In the genomic region with DNA sequence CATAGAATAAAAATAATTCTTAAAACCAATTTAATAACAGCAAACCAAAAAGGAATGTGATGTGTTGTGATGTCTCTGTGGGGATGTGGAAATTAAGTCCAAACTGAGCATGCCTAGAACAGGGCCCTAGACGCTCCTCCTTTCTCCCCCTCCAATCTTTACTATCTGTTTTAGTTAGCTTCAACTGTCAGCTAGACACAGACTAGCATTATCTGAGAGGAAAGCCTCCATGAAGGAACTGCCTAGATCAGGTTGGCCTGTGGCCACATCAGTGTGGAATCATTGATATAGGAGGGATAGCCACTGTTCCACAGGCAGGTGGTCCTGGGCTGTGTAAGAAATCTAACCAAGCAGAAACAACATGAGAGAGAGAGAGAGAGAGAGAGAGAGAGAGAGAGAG, we compare ENCODE assay signal across 25 mouse cellular contexts. TPM values are rescaled to one million over a fixed set of nuclear protein-coding genes. Genes with fewer than 3 reads are reported as not detected.
DNase-seq lines count a peak whose midpoint lies in the region; ATAC-seq and TF ChIP-seq lines count a peak whose summit lies in the region.
"Had no signal": no experiment of that assay in that cellular context is flagged by ENCODE, and none has a peak within 500 bp of the region (broad histone marks: within the 10 kb centered on the region; RNA-seq: fewer than 3 reads in every experiment).

No protein-coding gene starts in this region.

- no peak overlapping the region for H3K27ac ChIP-seq in forebrain, embryonic 14.5 days (ENCODE audit: low read depth, low read length)
- H3K27ac ChIP-seq in forebrain, embryonic 10.5 days: no peak overlapping the region
- H3K27ac ChIP-seq in liver, embryonic 11.5 days (ENCODE audit: low read depth, low read length): no peak overlapping the region
- no peak overlapping the region for H3K27ac ChIP-seq in liver, postnatal 0 days (ENCODE audit: low read depth)
- H3K27ac ChIP-seq in limb, embryonic 10.5 days: no peak overlapping the region
- H3K27ac ChIP-seq: embryonic facial prominence, embryonic 13.5 days; forebrain, embryonic 13.5 days; heart, adult 2 months; hindbrain, embryonic 12.5 days had no signal

- DNase-seq in forebrain, embryonic 14.5 days (ENCODE audit: low spot score): no peak
- DNase-seq in forebrain, embryonic 10.5 days (ENCODE audit: extremely low spot score, low spot score): no peak
- no peak for DNase-seq in liver, embryonic 11.5 days (ENCODE audit: low spot score)
- DNase-seq in liver: no peak
- no peak for DNase-seq in liver, postnatal 0 days
- DNase-seq in limb, embryonic 10.5 days (ENCODE audit: low spot score): no peak
- no peak for DNase-seq in spleen, postnatal 4 days (ENCODE audit: low spot score in 2 of 2)
- DNase-seq: adrenal gland, postnatal 14 days; B cell, adult 2 months; cerebellum, adult 11-12 months; cerebellum, adult 9-10 months; cerebellum, postnatal 25 days; gastrocnemius, postnatal 10 days; heart, adult 2 months; heart, postnatal 10 days; heart, postnatal 4 days had no signal

- WGBS in forebrain, embryonic 14.5 days: 64% methylated on average over 1 of the region's 1 CpGs
- WGBS in forebrain, embryonic 10.5 days: 52% methylated on average over 1 of the region's 1 CpGs
- WGBS in liver, embryonic 11.5 days: 29% methylated on average over 1 of the region's 1 CpGs
- 58% methylated on average over 1 of the region's 1 CpGs for WGBS in liver, postnatal 0 days (ENCODE audit: insufficient replicate concordance)
- WGBS in limb, embryonic 10.5 days: 60% methylated on average over 1 of the region's 1 CpGs

- no peak overlapping the region for H3K9ac ChIP-seq in forebrain, embryonic 14.5 days (ENCODE audit: low read length)
- H3K9ac ChIP-seq in liver, embryonic 11.5 days (ENCODE audit: low read depth, low read length): no peak overlapping the region
- no peak overlapping the region for H3K9ac ChIP-seq in liver, postnatal 0 days (replicated peaks)
- H3K9ac ChIP-seq: embryonic facial prominence, embryonic 13.5 days; forebrain, embryonic 13.5 days; hindbrain, embryonic 12.5 days had no signal

- ATAC-seq in forebrain, embryonic 14.5 days: 0 out of 2 replicates have a peak, but pooled peaks have one; percentile 12
- ATAC-seq in liver, embryonic 11.5 days (replicated peaks; ENCODE audit: low FRiP score): peak; percentile 49; the same call in 1 of the 2 replicates
- no peak for ATAC-seq in liver, postnatal 0 days
- ATAC-seq: activated CD4-positive, CD25-positive, alpha-beta regulatory T cell, adult 4 months; CD4-positive, CD25-positive, alpha-beta regulatory T cell, adult 4 months; forebrain, embryonic 13.5 days; hindbrain, embryonic 16.5 days; inflammation-experienced regulatory T-cells, adult 6 months had no signal

- H3K4me1 ChIP-seq in forebrain, embryonic 14.5 days (ENCODE audit: control insufficient read depth, insufficient read depth, low read length): peaks cover 3% of the 10 kb centered on the region; the same call in 1 of the 2 replicates
- peaks cover 17% of the 10 kb centered on the region for H3K4me1 ChIP-seq in forebrain, embryonic 10.5 days
- H3K4me1 ChIP-seq in liver, embryonic 11.5 days (replicated peaks; ENCODE audit: control insufficient read depth, insufficient read depth, low read length): no peaks in the 10 kb centered on the region
- peaks cover 18% of the 10 kb centered on the region for H3K4me1 ChIP-seq in liver, postnatal 0 days (ENCODE audit: insufficient read depth)
- H3K4me1 ChIP-seq in limb, embryonic 10.5 days: peaks cover 30% of the 10 kb centered on the region

- TF ChIP-seq EP300 in liver, postnatal 0 days (IDR thresholded peaks at IDR 0.05; ENCODE audit: low read depth): peak; percentile 71

- no peaks in the 10 kb centered on the region for H3K9me3 ChIP-seq in forebrain, embryonic 14.5 days (replicated peaks; ENCODE audit: control insufficient read depth, low read length)
- no peaks in the 10 kb centered on the region for H3K9me3 ChIP-seq in forebrain, embryonic 10.5 days
- no peaks in the 10 kb centered on the region for H3K9me3 ChIP-seq in liver, embryonic 11.5 days (ENCODE audit: control insufficient read depth, low read length)
- H3K9me3 ChIP-seq in liver, postnatal 0 days (ENCODE audit: low read length): no peaks in the 10 kb centered on the region
- no peaks in the 10 kb centered on the region for H3K9me3 ChIP-seq in limb, embryonic 10.5 days (replicated peaks)
- H3K9me3 ChIP-seq: embryonic facial prominence, embryonic 13.5 days; forebrain, embryonic 13.5 days; G1E; hindbrain, embryonic 12.5 days had no signal

- TF ChIP-seq CTCF in liver, postnatal 0 days (IDR thresholded peaks at IDR 0.05; ENCODE audit: low read depth): no peak

- H3K4me2 ChIP-seq in forebrain, embryonic 14.5 days (ENCODE audit: low read length): no peak overlapping the region
- H3K4me2 ChIP-seq in liver, embryonic 11.5 days: no peak overlapping the region
- H3K4me2 ChIP-seq in liver, postnatal 0 days (ENCODE audit: low read depth, low read length): no peak overlapping the region

- H3K4me3 ChIP-seq in forebrain, embryonic 14.5 days (ENCODE audit: low read depth, low read length): no peak overlapping the region
- no peak overlapping the region for H3K4me3 ChIP-seq in forebrain, embryonic 10.5 days
- H3K4me3 ChIP-seq in liver, embryonic 11.5 days (ENCODE audit: low read depth, low read length): no peak overlapping the region
- H3K4me3 ChIP-seq in liver, postnatal 0 days (ENCODE audit: low read depth, low read length): no peak overlapping the region
- no peak overlapping the region for H3K4me3 ChIP-seq in limb, embryonic 10.5 days
- H3K4me3 ChIP-seq: heart, adult 2 months had no signal

- no peaks in the 10 kb centered on the region for H3K27me3 ChIP-seq in forebrain, embryonic 14.5 days (replicated peaks; ENCODE audit: control insufficient read depth, insufficient read depth, low read length)
- H3K27me3 ChIP-seq in forebrain, embryonic 10.5 days (ENCODE audit: poor library complexity, severe bottlenecking): peaks cover 29% of the 10 kb centered on the region
- no peaks in the 10 kb centered on the region for H3K27me3 ChIP-seq in liver, embryonic 11.5 days (replicated peaks; ENCODE audit: control insufficient read depth, insufficient read depth, low read length)
- no peaks in the 10 kb centered on the region for H3K27me3 ChIP-seq in liver, postnatal 0 days (ENCODE audit: insufficient read depth, low read length)
- no peaks in the 10 kb centered on the region for H3K27me3 ChIP-seq in limb, embryonic 10.5 days (ENCODE audit: low read depth, poor library complexity, severe bottlenecking)

- no peaks in the 10 kb centered on the region for H3K36me3 ChIP-seq in forebrain, embryonic 14.5 days (ENCODE audit: control insufficient read depth, insufficient read depth, low read length)
- H3K36me3 ChIP-seq in forebrain, embryonic 10.5 days (replicated peaks): no peaks in the 10 kb centered on the region
- no peaks in the 10 kb centered on the region for H3K36me3 ChIP-seq in liver, embryonic 11.5 days (ENCODE audit: control insufficient read depth, insufficient read depth, low read length)
- no peaks in the 10 kb centered on the region for H3K36me3 ChIP-seq in liver, postnatal 0 days (replicated peaks; ENCODE audit: insufficient read depth, low read length)
- H3K36me3 ChIP-seq in limb, embryonic 10.5 days: no peaks in the 10 kb centered on the region
- H3K36me3 ChIP-seq: embryonic facial prominence, embryonic 13.5 days; G1E; hindbrain, embryonic 12.5 days had no signal

RNA-seq across cellular contexts. Expression of a gene that starts 9.1 kb away (rescaled TPM):
- polyA plus RNA-seq in forebrain, embryonic 14.5 days (2014; fragmentation: Nextera tagmentation; extraction: Ambion mirVana): 0.61 and 1.5 TPM in 2 replicates
- polyA plus RNA-seq in forebrain, embryonic 10.5 days (2016; fragmentation: Nextera tagmentation; extraction: Ambion mirVana): 0.38 and 0.49 TPM in 2 replicates
- polyA plus RNA-seq in liver, embryonic 11.5 days (2014; fragmentation: Nextera tagmentation; extraction: Ambion mirVana): 0.43 and 0.88 TPM in 2 replicates
- polyA plus RNA-seq in liver, postnatal 0 days (2015; fragmentation: Nextera tagmentation; extraction: Ambion mirVana): 1.1 and 1.4 TPM in 2 replicates
- 0.65 and 0.68 TPM in 2 replicates for polyA plus RNA-seq in limb, embryonic 10.5 days (2016; fragmentation: Nextera tagmentation; extraction: Ambion mirVana)

RNA-seq across cellular contexts. Expression of a gene that starts 12.9 kb away (rescaled TPM):
- polyA plus RNA-seq in forebrain, embryonic 14.5 days (2014; fragmentation: Nextera tagmentation; extraction: Ambion mirVana): 97.3 and 108 TPM in 2 replicates
- polyA plus RNA-seq in forebrain, embryonic 10.5 days (2016; fragmentation: Nextera tagmentation; extraction: Ambion mirVana): 101 and 103 TPM in 2 replicates
- polyA plus RNA-seq in liver, embryonic 11.5 days (2014; fragmentation: Nextera tagmentation; extraction: Ambion mirVana): 186 and 193 TPM in 2 replicates
- 147 and 152 TPM in 2 replicates for polyA plus RNA-seq in liver, postnatal 0 days (2015; fragmentation: Nextera tagmentation; extraction: Ambion mirVana)
- polyA plus RNA-seq in limb, embryonic 10.5 days (2016; fragmentation: Nextera tagmentation; extraction: Ambion mirVana): 74.8 and 75.6 TPM in 2 replicates

RNA-seq across cellular contexts. Expression of a gene that starts 13.5 kb away (rescaled TPM):
- 0.12 and 0.18 TPM in 2 replicates for polyA plus RNA-seq in forebrain, embryonic 14.5 days (2014; fragmentation: Nextera tagmentation; extraction: Ambion mirVana)
- polyA plus RNA-seq in forebrain, embryonic 10.5 days (2016; fragmentation: Nextera tagmentation; extraction: Ambion mirVana): not detected in 2 replicates
- 0.08 TPM in 1 of 2 replicates, not detected in the other for polyA plus RNA-seq in liver, embryonic 11.5 days (2014; fragmentation: Nextera tagmentation; extraction: Ambion mirVana)
- 0.57 and 0.99 TPM in 2 replicates for polyA plus RNA-seq in liver, postnatal 0 days (2015; fragmentation: Nextera tagmentation; extraction: Ambion mirVana)
- 0.11 and 0.16 TPM in 2 replicates for polyA plus RNA-seq in limb, embryonic 10.5 days (2016; fragmentation: Nextera tagmentation; extraction: Ambion mirVana)
- polyA plus RNA-seq: activated CD4-positive, CD25-positive, alpha-beta regulatory T cell, adult 4 months; CD4-positive, CD25-positive, alpha-beta regulatory T cell, adult 4 months; embryonic facial prominence, embryonic 13.5 days; G1E; heart, adult 2 months; heart, embryonic 14.5 days; inflammation-experienced regulatory T-cells, adult 6 months had no signal

RNA-seq across cellular contexts. Expression of a gene that starts 32.3 kb away (rescaled TPM):
- 0.86 and 1.2 TPM in 2 replicates for polyA plus RNA-seq in forebrain, embryonic 14.5 days (2014; fragmentation: Nextera tagmentation; extraction: Ambion mirVana)
- 1.7 and 1.9 TPM in 2 replicates for polyA plus RNA-seq in forebrain, embryonic 10.5 days (2016; fragmentation: Nextera tagmentation; extraction: Ambion mirVana)
- polyA plus RNA-seq in liver, embryonic 11.5 days (2014; fragmentation: Nextera tagmentation; extraction: Ambion mirVana): 2.3 and 2.6 TPM in 2 replicates
- 0.44 and 0.99 TPM in 2 replicates for polyA plus RNA-seq in liver, postnatal 0 days (2015; fragmentation: Nextera tagmentation; extraction: Ambion mirVana)
- polyA plus RNA-seq in limb, embryonic 10.5 days (2016; fragmentation: Nextera tagmentation; extraction: Ambion mirVana): 1.3 and 1.4 TPM in 2 replicates

RNA-seq across cellular contexts. Expression of a gene that starts 32.9 kb away (rescaled TPM):
- polyA plus RNA-seq in forebrain, embryonic 14.5 days (2014; fragmentation: Nextera tagmentation; extraction: Ambion mirVana): 65.3 and 76.5 TPM in 2 replicates
- polyA plus RNA-seq in forebrain, embryonic 10.5 days (2016; fragmentation: Nextera tagmentation; extraction: Ambion mirVana): 166 and 170 TPM in 2 replicates
- polyA plus RNA-seq in liver, embryonic 11.5 days (2014; fragmentation: Nextera tagmentation; extraction: Ambion mirVana): 165 and 168 TPM in 2 replicates
- polyA plus RNA-seq in liver, postnatal 0 days (2015; fragmentation: Nextera tagmentation; extraction: Ambion mirVana): 32.8 and 33.8 TPM in 2 replicates
- polyA plus RNA-seq in limb, embryonic 10.5 days (2016; fragmentation: Nextera tagmentation; extraction: Ambion mirVana): 164 and 168 TPM in 2 replicates
